Mouse (Mus musculus): ENCODE results near the gene Sycp3. TPM values are rescaled to one million over a fixed set of nuclear protein-coding genes. Genes with fewer than 3 reads are reported as not detected.

The Sycp3 gene
- polyA plus RNA-seq, 1 experiment from 2014 or later: 0.28 TPM

DNA sequence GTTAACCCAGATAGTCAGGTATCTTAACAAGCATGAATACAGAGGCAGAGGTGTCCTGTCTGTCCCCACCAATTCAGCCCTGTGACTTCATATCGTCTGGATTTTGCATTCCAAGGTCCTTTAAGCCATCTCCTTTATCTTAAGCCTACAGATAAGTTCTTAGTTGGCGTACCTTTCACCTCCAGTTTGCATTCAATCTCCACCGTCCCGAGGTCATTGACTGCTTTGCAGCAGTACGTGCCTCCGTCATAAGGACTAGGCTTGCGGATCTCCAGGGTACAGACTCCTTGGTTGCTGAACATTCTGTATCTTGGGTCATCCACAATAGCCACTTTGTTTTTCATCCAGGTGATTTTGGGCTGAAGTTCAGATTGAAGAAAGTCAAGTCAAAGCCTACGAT, 63.4 kb downstream of the Sycp3 start:
- H3K4me2 ChIP-seq: no peak overlapping the region
- no peaks in the 10 kb centered on the region for H3K4me1 ChIP-seq
- no peaks in the 10 kb centered on the region for H3K9me3 ChIP-seq
- H3K4me3 ChIP-seq (replicated peaks): no peak overlapping the region
- no peak overlapping the region for H3K27ac ChIP-seq
- H3K27me3 ChIP-seq (replicated peaks): no peaks in the 10 kb centered on the region
- H3K9ac ChIP-seq: no peak overlapping the region
- WGBS: 75% methylated on average over 8 of the region's 8 CpGs
- no peaks in the 10 kb centered on the region for H3K36me3 ChIP-seq
- ATAC-seq (ENCODE audit: insufficient read depth, low FRiP score, low read depth): no peak

Other genes with a start within 250 kb of the Sycp3 start
- gene Dram1, start 80.5 kb upstream of the Sycp3 start, polyA plus RNA-seq (2015; fragmentation: Nextera tagmentation; extraction: Ambion mirVana): 6.4 and 7.9 TPM in 2 replicates
- 9.9 and 11.6 TPM in 2 replicates for gene Gnptab, start 80.4 kb upstream of the Sycp3 start, polyA plus RNA-seq (2015; fragmentation: Nextera tagmentation; extraction: Ambion mirVana)
- 64.8 and 74.3 TPM in 2 replicates for gene Chpt1, start 44.5 kb downstream of the Sycp3 start, polyA plus RNA-seq (2015; fragmentation: Nextera tagmentation; extraction: Ambion mirVana)
- 1.9 and 3.9 TPM in 2 replicates for gene Mybpc1, start 145.6 kb downstream of the Sycp3 start, polyA plus RNA-seq (2015; fragmentation: Nextera tagmentation; extraction: Ambion mirVana)
- gene Spic, start 225.4 kb downstream of the Sycp3 start, polyA plus RNA-seq (2015; fragmentation: Nextera tagmentation; extraction: Ambion mirVana): 1.3 and 2.1 TPM in 2 replicates

Measured in stomach, embryonic 15.5 days (tissue).